Mouse (Mus musculus) urinary bladder, postnatal 10 days (tissue): Measurements from ENCODE around the gene Pde11a.

Experiments
- DNase-seq: peaks from one replicate; pipeline ENCODE4 v3.0.0; 2022; ENCODE audit warnings: low spot score

Gene Pde11a

GRCm38 (mm10) chr2:75953320-75953719 is 385.3 kb downstream of the Pde11a start:
- no peak for DNase-seq

- no peak for DNase-seq
Observed at GRCm38 (mm10) chr2:75950685-75951084, 387.9 kb downstream of the Pde11a start.
